Mouse (Mus musculus) megakaryocyte, embryonic 14.5 days (primary cell): Measurements from ENCODE around the gene Zfr2. TPM values are rescaled to one million over a fixed set of nuclear protein-coding genes. Genes with fewer than 3 reads are reported as not detected.
A peak's percentile ranks its signal among the peaks of the same experiment; 100 is the strongest.

Experiments
- H3K27me3 ChIP-seq: replicated peaks from 2 replicates; pipeline ENCODE3; 2012; ENCODE audit warnings: inconsistent platforms
- H3K36me3 ChIP-seq: replicated peaks from 2 replicates; pipeline ENCODE3; 2012; ENCODE audit warnings: low read length, inconsistent platforms, mixed read lengths
- H3K4me1 ChIP-seq: 2 replicates; pipeline ENCODE4 v1.6.1; 2012; ENCODE audit warnings: inconsistent platforms
- H3K4me3 ChIP-seq: replicated peaks from 2 replicates; pipeline ENCODE3; 2012; ENCODE audit warnings: moderate library complexity, mild to moderate bottlenecking, inconsistent platforms
- H3K9me3 ChIP-seq: 2 replicates; pipeline ENCODE4 v1.6.1; 2012; ENCODE audit warnings: inconsistent platforms
- FLI1 ChIP-seq: IDR thresholded peaks from 2 replicates; pipeline ENCODE4 v1.6.1; 2012; ENCODE audit warnings: low read length, inconsistent platforms, mixed read lengths
- GATA1 ChIP-seq: IDR thresholded peaks from 3 replicates; pipeline ENCODE4 v1.6.1; 2012; ENCODE audit warnings: mixed read lengths, low read length, inconsistent platforms, borderline replicate concordance
- polyA plus RNA-seq: library from polyadenylated mRNA; stranded (reverse); fragments of >175 nt; gene quantifications from 2 replicates; pipeline ENCODE4 v1.2.3, GENCODE M21; 2012; ENCODE audit warnings: low replicate concordance; ENCODE audit not compliant: insufficient read depth

The Zfr2 gene
- 1.4 TPM in 1 of 2 replicates, not detected in the other for polyA plus RNA-seq

DNA sequence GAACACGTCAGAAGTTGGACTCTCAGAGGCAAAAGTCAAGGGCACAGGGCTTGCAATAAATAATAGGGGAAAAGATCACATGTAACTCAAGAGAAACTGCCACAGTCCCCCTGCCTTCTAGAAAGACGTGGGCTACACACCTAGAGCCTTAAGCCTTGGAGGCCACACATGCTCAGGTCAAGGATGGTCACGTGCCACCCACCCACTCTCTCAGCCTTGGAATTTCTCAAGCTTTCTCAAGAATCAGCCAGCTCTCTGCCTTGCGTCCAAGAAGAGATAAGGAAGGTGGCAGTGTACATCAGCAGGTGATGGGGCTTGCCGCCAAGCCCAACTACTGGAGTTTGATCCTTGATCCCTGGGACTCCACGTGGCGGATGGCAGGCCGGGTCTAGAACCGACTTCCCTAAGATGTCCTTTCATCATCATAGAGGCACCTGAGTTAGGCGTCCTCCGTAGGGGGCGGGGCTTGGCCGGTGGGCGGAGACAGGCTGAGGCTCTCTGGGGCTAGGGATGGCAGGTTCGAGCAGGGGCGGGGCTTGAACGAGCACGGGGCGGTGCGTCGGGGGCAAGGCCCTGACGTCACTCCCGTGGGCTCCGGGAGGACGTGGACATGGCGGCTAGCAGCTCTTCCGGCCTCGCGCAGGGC is at the start of gene Zfr2:
Gene Zfr2 (plus strand): TSS at position 576 of the 646 bp plus-strand sequence.
- Histone ChIP-seq H3K27me3 (peaks cover 75% of the 10 kb centered on the region), H3K9me3 (no peaks in the 10 kb centered on the region), H3K36me3 (no peaks in the 10 kb centered on the region), H3K4me3 (peak within 1 kb of the TSS; percentile 95), H3K4me1 (peaks cover 51% of the 10 kb centered on the region)
- TF ChIP-seq FLI1 (no peak), GATA1 (no peak)

DNA sequence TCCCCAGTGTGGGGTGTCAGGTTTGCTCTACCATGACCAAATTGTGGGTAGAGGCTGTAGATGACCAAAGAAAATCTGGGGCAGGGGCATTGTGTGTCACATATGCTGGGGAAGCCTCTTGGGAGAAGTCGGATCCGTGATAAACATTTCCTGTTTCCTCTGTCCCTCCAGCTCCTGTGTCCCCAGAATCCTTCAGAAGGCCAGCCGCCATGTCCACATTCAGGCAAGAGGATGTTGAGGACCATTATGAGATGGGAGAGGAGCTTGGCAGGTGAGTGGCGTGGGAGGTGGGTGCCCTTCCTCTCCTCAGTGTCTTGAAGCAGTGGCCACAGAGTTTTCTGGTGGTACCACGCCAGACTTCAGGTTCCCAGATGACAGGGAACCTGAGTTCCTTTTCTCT is 49.1 kb upstream of the Zfr2 start, which contains the start of gene 4930442H23Rik:
Gene 4930442H23Rik (minus strand): TSS at position 45 of the 400 bp plus-strand sequence.
- Histone ChIP-seq H3K4me3 (peak within 1 kb of the TSS; percentile 96), H3K4me1 (peaks cover 71% of the 10 kb centered on the region), H3K36me3 (peaks cover 83% of the 10 kb centered on the region), H3K9me3 (peaks cover 4% of the 10 kb centered on the region), H3K27me3 (no peaks in the 10 kb centered on the region)
- TF ChIP-seq GATA1 = no peak

DNA sequence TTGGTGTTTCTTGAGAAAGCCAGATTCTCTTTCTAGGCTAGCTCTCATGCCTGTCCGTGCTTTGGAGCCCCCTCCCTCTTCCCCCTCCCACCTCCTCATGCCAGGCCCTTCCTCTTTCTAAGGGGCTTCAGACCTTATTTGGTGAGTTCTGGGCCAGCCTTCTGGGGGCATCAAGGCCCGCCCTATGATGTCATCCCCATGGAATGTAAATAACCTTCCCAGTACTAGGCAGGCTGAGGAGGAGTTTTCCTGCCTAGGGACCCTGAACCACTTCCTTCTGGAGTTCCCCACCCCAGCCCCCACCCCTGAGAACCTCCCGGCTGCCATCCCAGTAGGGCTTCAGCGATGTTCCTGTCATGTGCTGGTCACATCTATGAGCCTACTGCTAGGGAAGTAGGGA is 48.2 kb upstream of the Zfr2 start:
- peaks cover 63% of the 10 kb centered on the region for H3K4me1 ChIP-seq
- H3K4me3 ChIP-seq = no peak overlapping the region
- no peaks in the 10 kb centered on the region for H3K27me3 ChIP-seq
- peaks cover 5% of the 10 kb centered on the region for H3K9me3 ChIP-seq
- no peak for TF ChIP-seq GATA1
- no peak for TF ChIP-seq FLI1
- H3K36me3 ChIP-seq = peaks cover 80% of the 10 kb centered on the region

DNA sequence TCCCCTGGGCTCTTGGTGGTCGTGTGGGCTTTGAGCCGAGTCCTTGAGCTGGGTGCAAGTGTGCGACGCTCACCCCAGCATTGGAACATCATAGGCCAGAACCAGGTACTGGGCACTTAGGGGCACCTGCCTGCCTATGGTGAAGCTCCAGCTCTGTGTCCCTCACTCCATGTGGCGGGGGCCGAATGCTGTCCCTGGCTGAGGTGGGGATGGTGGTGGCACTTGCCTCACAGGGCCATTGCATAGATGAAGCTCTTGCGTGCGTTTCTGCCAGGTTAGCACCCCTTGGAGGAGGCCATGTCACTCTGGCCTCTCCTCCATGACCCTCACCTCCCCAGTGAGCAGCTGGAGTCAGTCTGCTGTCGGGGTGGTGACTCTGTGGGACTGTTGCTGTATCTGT is 45.8 kb upstream of the Zfr2 start:
- peaks cover 64% of the 10 kb centered on the region for H3K4me1 ChIP-seq
- TF ChIP-seq GATA1 (no peak), FLI1 (no peak)
- H3K36me3 ChIP-seq = peaks cover 77% of the 10 kb centered on the region
- peaks cover 5% of the 10 kb centered on the region for H3K9me3 ChIP-seq
- no peak overlapping the region for H3K4me3 ChIP-seq
- no peaks in the 10 kb centered on the region for H3K27me3 ChIP-seq

DNA sequence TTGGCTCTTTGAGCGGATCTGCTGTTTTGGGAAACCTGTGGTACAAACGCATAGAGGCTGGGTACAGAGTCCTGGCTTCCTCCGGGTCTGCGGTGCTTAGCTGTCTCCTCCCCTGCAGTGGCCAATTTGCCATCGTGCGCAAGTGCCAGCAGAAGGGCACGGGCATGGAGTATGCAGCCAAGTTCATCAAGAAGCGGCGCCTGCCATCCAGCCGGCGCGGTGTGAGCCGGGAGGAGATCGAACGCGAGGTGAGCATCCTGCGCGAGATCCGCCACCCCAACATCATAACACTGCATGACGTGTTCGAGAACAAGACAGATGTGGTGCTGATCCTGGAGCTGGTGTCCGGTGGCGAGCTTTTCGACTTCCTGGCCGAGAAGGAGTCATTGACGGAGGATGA is 43.1 kb upstream of the Zfr2 start:
- peaks cover 5% of the 10 kb centered on the region for H3K9me3 ChIP-seq
- TF ChIP-seq FLI1 (no peak), GATA1 (no peak)
- peaks cover 67% of the 10 kb centered on the region for H3K4me1 ChIP-seq
- peaks cover 13% of the 10 kb centered on the region for H3K27me3 ChIP-seq
- no peak overlapping the region for H3K4me3 ChIP-seq
- H3K36me3 ChIP-seq = peaks cover 61% of the 10 kb centered on the region

DNA sequence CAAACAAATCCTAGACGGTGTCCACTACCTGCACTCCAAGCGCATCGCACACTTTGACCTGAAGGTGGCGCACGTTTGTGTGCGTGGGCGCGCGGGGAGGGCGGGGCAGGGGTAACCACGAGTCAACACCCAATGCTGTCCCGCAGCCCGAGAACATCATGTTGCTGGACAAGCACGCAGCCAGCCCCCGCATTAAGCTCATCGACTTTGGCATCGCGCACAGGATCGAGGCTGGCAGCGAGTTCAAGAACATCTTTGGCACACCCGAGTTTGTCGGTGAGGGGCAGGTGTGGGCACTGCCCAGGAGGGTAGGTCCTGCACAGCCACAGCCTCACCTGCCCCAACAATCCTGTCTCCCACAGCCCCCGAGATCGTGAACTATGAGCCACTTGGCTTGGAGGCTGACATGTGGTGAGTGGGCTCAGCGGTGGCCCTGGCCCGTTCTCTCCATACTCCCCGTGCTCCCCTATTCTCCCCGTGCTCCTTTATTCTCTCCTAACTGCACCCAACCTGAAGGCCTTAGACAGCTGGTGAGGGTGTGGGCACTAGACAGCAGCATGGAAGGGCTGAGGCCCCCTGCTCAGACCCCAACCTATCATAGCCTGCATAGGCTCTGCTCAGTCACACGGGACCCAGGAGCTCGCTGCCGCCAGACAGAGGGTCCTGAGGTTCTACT is 42.6 kb upstream of the Zfr2 start:
- H3K36me3 ChIP-seq = peaks cover 56% of the 10 kb centered on the region
- peak overlapping the region; percentile 15 for H3K4me3 ChIP-seq
- TF ChIP-seq GATA1 (no peak), FLI1 (no peak)
- peaks cover 19% of the 10 kb centered on the region for H3K27me3 ChIP-seq
- peaks cover 5% of the 10 kb centered on the region for H3K9me3 ChIP-seq
- peaks cover 65% of the 10 kb centered on the region for H3K4me1 ChIP-seq

DNA sequence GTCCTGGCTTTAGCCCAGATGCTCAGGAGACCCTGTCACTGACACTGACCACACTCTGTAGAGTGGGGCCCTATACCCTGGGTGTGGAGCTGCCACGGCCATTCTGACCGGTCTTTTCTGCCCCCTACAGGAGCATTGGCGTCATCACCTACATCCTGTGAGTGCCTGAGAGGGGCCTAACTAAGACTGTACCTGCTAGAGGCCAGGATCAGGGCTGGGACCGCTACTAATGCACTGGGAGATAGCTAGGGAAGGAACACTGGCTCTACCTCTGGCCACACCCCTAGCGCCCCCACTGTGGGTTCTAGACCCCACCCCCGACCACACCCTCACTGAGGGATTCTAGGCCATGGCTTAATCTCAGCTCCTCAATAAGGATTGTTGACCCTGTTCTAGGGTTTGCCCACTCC is 42.0 kb upstream of the Zfr2 start:
- Histone ChIP-seq H3K9me3 (peaks cover 5% of the 10 kb centered on the region), H3K4me3 (peak overlapping the region; percentile 15), H3K27me3 (peaks cover 24% of the 10 kb centered on the region), H3K4me1 (peaks cover 67% of the 10 kb centered on the region), H3K36me3 (peaks cover 51% of the 10 kb centered on the region)
- TF ChIP-seq FLI1 (no peak), GATA1 (no peak)

DNA sequence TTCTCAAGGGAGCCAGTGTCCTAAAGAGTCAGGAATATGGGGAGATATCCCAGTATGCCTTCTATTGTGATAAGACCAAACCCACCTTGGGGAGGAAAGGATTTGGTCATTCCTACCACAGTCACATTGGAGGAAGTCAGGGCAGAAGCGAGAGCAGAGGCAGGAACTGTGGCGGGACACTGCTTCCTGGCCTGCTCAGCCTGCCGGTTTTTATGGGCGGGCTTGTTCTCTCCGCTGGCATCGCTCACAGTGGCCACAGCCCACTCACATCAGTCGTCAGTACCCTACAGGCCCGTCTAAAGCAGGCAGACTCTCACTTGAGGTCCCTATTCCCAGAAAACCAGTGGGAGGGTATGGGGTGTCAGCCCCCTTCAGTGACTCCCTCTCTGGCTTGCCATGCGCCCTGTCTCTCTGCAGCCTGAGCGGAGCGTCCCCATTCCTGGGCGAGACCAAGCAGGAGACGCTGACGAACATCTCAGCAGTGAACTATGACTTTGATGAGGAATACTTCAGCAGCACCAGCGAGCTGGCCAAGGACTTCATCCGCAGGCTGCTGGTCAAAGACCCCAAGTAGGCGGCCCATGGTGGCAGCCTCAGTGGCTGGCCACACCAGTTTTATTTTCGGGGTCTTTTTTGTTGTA is 41.5 kb upstream of the Zfr2 start:
- peaks cover 5% of the 10 kb centered on the region for H3K9me3 ChIP-seq
- TF ChIP-seq GATA1 = no peak
- TF ChIP-seq FLI1 = no peak
- peaks cover 48% of the 10 kb centered on the region for H3K36me3 ChIP-seq
- H3K27me3 ChIP-seq = peaks cover 29% of the 10 kb centered on the region
- peak overlapping the region; percentile 98 for H3K4me3 ChIP-seq
- H3K4me1 ChIP-seq = peaks cover 67% of the 10 kb centered on the region

DNA sequence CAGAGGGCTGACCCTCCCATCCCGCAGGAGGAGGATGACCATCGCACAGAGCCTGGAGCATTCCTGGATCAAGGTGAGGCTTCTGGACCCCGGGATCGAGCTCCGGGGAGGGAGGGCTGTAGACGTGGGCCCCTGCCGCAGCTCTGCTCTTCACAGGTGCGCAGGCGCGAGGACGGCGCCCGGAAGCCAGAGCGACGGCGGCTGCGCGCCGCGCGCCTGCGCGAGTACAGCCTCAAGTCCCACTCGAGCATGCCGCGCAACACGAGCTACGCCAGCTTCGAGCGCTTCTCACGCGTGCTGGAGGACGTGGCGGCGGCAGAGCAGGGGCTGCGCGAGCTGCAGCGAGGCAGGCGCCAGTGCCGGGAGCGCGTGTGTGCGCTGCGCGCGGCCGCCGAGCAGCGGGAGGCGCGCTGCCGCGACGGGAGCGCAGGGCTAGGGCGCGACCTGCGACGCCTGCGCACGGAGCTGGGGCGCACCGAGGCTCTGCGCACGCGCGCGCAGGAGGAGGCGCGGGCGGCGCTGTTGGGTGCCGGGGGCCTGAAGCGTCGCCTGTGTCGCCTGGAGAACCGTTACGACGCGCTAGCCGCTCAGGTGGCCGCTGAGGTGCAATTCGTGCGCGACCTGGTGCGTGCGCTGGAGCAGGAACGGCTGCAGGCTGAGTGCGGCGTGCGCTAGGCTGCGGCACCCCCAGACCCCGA is 40.5 kb upstream of the Zfr2 start:
- peaks cover 37% of the 10 kb centered on the region for H3K27me3 ChIP-seq
- H3K9me3 ChIP-seq = peaks cover 5% of the 10 kb centered on the region
- TF ChIP-seq GATA1 (no peak), FLI1 (no peak)
- H3K36me3 ChIP-seq = peaks cover 39% of the 10 kb centered on the region
- peak overlapping the region; percentile 98 for H3K4me3 ChIP-seq
- H3K4me1 ChIP-seq = peaks cover 59% of the 10 kb centered on the region
